Mouse (Mus musculus) neural tube, embryonic 10.5 days (tissue): ENCODE measurements at regions not wholly inside any gene's neighbourhood (a gene's known extent, or its start where the extent isn't known, plus 50 kb on each side); places are given as distances from the start of the nearest gene placed in this dataset.

Experiments
- DNase-seq: peaks from one replicate; pipeline ENCODE4 v3.0.0-alpha.2; 2017; ENCODE audit warnings: low spot score; ENCODE audit errors: extremely low spot score

DNA sequence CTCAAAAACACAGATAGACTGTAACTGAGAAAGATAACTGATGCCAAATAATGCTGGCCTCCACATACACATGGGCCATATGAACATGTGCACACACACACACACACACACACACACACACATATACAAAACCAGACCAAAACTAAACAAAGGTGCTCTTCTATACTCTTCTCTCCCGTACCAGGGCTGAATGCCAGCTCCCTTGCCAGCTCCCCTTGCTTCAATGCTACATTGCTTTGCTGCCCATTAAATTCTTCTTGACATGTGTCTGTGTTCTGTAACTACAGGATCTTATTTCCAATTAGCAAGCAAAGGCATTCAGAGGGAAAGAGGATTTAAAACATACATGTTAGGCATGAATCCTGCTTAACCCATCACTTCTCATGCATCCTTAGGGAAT lies 74.3 kb upstream of the Chrm2 start:
- no peak for DNase-seq
